Mouse (Mus musculus) brown adipose tissue, adult 24 weeks (tissue): ENCODE data around the gene Ppil1. TPM values are rescaled to one million over a fixed set of nuclear protein-coding genes. Genes with fewer than 3 reads are reported as not detected.
"Not testable (repeated sequence)": the region's sequence is repeated elsewhere in the genome, so short reads cannot be mapped to it uniquely, and the experiment has no call there.

Source experiments
- H3K27ac ChIP-seq: fragments of 200-500 bp; replicated peaks from 2 replicates; pipeline ENCODE4 v1.5.1; 2012; ENCODE audit warnings: low read depth, mild to moderate bottlenecking, low read length
- H3K4me1 ChIP-seq: fragments of 200-500 bp; 2 replicates; pipeline ENCODE4 v1.6.1; 2012; ENCODE audit warnings: low read length, mixed read lengths; ENCODE audit not compliant: control insufficient read depth, insufficient read depth, insufficient read length
- H3K4me3 ChIP-seq: fragments of 200-500 bp; 2 replicates; pipeline ENCODE4 v1.5.1; 2012; ENCODE audit warnings: low read depth, mild to moderate bottlenecking, low read length, moderate library complexity; ENCODE audit not compliant: insufficient read depth
- polyA plus RNA-seq: library from polyadenylated mRNA; stranded (reverse); fragments of >200 nt; gene quantifications from 2 replicates; pipeline ENCODE4 v1.2.4, GENCODE M21; 2012; ENCODE audit not compliant: missing spikeins, insufficient read depth, insufficient read length

Gene Ppil1
- polyA plus RNA-seq, 1 experiment = 20.9 TPM

DNA sequence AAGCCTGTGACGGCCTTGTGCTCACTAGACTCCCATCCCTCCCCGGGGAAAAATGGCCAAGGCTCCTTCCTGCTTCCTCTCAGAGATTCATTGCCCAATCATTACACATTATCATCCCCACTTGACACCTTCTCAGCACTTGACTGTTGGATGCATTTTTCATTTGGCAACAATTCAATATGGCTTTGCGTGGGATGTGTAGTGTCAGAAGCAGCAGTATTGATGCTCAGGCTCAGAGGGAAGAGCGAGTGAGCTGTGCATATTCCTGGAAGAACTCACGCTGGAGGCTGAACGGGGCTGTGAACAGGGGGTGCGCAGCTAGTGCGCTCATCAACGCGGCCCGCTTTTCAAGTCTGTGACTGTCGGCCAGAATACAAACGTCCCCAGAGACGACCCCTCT is 13.0 kb downstream of the Ppil1 start:
- not testable (repeated sequence) for H3K4me3 ChIP-seq, H3K27ac ChIP-seq
- H3K4me1 ChIP-seq = peaks cover 34% of the 10 kb centered on the region

DNA sequence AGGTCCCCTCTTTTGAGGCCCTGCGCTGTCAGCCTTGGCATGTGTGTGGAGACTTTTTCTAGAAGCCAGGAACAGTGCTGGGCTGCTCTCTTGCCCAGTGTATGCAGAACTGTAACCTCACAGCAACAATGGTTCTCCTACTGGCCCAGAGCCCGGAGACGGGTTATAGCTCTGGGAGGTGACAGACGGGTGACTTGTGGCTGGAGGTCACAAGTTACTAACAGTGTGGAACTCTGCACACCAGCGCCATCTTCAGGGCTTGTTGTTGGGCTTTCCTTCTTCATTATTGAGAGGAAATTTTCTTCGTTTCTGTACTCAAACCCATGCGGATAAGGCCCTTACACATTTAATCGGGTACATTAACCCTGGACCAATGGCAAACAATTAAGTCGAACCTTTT is 14.5 kb downstream of the Ppil1 start:
- peaks cover 31% of the 10 kb centered on the region for H3K4me1 ChIP-seq
- peak overlapping the region; percentile 50 for H3K27ac ChIP-seq
- no peak overlapping the region for H3K4me3 ChIP-seq

- H3K4me3 ChIP-seq = no peak overlapping the region
- H3K4me1 ChIP-seq = peaks cover 23% of the 10 kb centered on the region
- no peak overlapping the region; the same call in 1 of the 2 replicates for H3K27ac ChIP-seq
These were observed 16.1 kb downstream of the Ppil1 start for GRCm38 (mm10) chr17:29247881-29248280.

DNA sequence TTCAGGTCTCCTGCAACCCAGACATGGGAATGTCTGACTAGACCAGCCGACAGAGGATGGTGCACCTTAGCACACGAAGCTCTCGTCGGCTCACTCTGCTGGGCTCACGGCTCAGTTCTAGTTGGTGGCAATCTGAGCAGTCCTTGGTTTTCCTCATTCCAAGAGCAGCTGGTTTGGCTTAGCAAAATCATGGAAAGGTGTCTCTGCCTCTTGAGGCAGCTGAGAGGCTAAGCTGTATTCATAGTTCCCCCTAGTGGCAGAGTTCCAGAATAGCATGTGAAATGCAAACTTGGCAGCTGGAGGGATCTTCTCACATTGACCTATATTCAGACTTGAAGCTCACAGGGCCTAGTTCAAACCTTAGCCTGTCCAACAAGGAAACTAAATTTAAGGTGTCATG is 17.4 kb downstream of the Ppil1 start:
- no peak overlapping the region for H3K27ac ChIP-seq
- peaks cover 20% of the 10 kb centered on the region for H3K4me1 ChIP-seq
- no peak overlapping the region for H3K4me3 ChIP-seq

DNA sequence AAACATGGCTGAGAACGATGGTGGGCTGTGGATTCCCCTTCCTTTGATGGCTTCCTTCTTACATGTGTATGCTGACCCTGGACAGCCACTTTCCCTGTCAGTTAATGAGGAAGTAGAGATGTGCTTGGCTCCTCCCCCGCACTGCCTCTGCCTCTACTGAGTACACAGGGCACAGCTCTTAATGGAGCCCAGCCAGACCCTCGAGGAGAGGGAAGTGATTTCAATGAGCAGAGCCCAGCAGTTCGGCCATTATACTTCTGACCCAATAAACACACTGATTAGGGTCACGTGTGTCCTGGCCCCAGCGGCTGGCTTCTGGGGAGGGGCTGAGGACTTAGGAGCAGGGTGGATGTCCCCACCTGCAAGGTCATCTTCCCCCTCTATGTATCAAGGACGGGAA is 18.3 kb downstream of the Ppil1 start:
- H3K4me1 ChIP-seq = peaks cover 13% of the 10 kb centered on the region
- no peak overlapping the region for H3K27ac ChIP-seq
- no peak overlapping the region for H3K4me3 ChIP-seq

- Histone ChIP-seq H3K4me3 (no peak overlapping the region), H3K27ac (no peak overlapping the region), H3K4me1 (peaks cover 8% of the 10 kb centered on the region)
These were observed 19.1 kb downstream of the Ppil1 start for GRCm38 (mm10) chr17:29244912-29245311.

- H3K4me1 ChIP-seq = no peaks in the 10 kb centered on the region; the same call in 1 of the 2 replicates
- peak overlapping the region; percentile 40 for H3K4me3 ChIP-seq
- no peak overlapping the region for H3K27ac ChIP-seq
These were observed 25.5 kb downstream of the Ppil1 start for GRCm38 (mm10) chr17:29238421-29238945.

DNA sequence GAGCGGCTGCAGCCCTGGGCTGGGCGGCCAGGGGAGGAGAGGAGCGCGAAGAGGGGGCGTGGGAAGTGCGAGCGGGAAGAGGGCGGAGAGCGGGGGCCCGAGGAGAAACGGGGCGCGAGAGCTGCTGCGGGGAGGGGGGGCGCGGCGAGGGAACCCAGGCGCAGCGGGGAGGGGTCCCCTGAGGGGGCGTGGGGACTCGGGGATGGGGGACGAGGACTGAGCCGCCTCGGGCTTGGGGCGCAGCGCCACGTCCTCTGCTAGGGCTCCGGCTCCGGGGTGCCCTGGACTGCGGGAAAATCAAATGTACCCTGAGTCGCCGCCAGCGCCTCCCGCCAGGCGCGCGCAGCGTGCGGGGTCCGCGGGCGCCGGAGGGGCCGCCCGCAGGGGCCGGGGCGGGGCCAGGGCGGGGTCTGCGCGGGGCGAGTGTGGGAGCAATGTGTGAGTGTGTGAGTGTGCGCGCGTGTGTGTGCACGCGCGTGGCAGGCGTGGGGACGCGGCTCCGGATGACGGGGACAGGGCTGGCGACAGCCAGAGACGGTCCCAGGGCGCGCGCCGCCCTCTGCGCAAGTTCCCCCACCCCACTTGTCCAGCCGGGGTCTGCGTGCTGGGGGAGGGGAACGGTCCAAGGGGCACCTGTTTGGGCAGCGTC is 26.1 kb downstream of the Ppil1 start, which contains the start of gene Cpne5:
Gene Cpne5, minus strand, starts transcription at position 396 of the 649 bp plus-strand sequence.
- H3K4me1 ChIP-seq = no peaks in the 10 kb centered on the region; the same call in 1 of the 2 replicates
- peak within 1 kb of the TSS; percentile 40 for H3K4me3 ChIP-seq
- H3K27ac ChIP-seq = no peak within 1 kb of the TSS

DNA sequence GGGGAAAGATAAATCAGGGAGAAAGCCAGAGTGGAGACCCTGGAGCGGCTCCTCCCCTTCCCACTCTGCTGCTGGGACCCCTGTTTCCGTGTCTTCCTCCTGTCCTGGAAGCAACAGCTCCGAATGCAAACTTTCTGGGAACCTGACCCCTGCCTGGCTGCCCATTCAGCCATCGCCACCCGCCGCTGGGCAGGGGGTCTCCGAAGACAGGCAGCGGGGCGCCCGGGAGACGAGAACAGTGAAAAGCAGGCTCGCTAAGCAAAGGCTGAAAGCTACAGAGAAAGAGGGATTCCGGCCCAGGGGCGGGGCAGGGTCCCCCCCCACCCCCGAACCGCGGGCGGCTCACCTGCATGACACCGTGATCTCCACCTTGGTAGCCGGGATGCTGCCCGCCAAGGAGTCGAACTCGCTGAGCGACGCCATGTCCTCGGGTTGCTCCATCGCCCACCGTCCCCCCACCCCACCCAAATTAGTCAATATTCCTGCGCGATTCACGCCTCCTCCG is 26.7 kb downstream of the Ppil1 start:
- Histone ChIP-seq H3K4me3 (peak overlapping the region; percentile 25), H3K4me1 (no peaks in the 10 kb centered on the region; the same call in 1 of the 2 replicates), H3K27ac (no peak overlapping the region)

GRCm38 (mm10) chr17:29236111-29236510 is 27.9 kb downstream of the Ppil1 start:
- Histone ChIP-seq H3K27ac (no peak overlapping the region), H3K4me1 (no peaks in the 10 kb centered on the region; the same call in 1 of the 2 replicates), H3K4me3 (no peak overlapping the region)

- Histone ChIP-seq H3K27ac (no peak overlapping the region), H3K4me3 (no peak overlapping the region), H3K4me1 (no peaks in the 10 kb centered on the region)
These were observed 32.9 kb downstream of the Ppil1 start for GRCm38 (mm10) chr17:29231109-29231508.

- Histone ChIP-seq H3K4me3 (no peak overlapping the region), H3K27ac (no peak overlapping the region), H3K4me1 (no peaks in the 10 kb centered on the region)
These were observed 43.4 kb downstream of the Ppil1 start for GRCm38 (mm10) chr17:29220631-29221030.

- no peak overlapping the region for H3K4me3 ChIP-seq
- no peak overlapping the region for H3K27ac ChIP-seq
- H3K4me1 ChIP-seq = no peaks in the 10 kb centered on the region
These were observed 46.0 kb downstream of the Ppil1 start for GRCm38 (mm10) chr17:29218017-29218416.

DNA sequence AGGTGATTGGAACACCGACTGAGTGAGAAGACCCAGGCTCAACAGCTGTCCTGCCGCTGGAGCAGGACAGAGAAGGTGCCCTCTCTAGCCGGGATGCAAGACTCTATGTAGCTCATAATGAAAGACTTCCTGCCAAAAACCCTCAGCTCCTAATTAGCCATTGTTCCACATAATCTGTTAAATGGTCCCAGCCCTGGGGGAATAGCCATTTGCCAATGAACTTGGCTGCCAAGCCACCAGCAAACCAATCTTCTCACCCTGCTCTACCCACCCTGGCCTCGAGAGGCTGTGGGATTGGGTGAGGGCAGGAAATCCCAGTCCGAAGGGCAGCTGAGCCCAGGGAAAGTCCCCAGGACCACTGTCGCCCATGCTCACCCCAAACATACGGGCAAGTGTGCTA is 47.9 kb downstream of the Ppil1 start:
- no peak overlapping the region for H3K27ac ChIP-seq
- H3K4me3 ChIP-seq = no peak overlapping the region
- no peaks in the 10 kb centered on the region for H3K4me1 ChIP-seq

GRCm38 (mm10) chr17:29214655-29215054 is 49.3 kb downstream of the Ppil1 start:
- H3K4me3 ChIP-seq = no peak overlapping the region
- H3K27ac ChIP-seq = no peak overlapping the region
- H3K4me1 ChIP-seq = 0 out of 2 replicates have a peak, but pooled peaks cover 2% of the 10 kb centered on the region

DNA sequence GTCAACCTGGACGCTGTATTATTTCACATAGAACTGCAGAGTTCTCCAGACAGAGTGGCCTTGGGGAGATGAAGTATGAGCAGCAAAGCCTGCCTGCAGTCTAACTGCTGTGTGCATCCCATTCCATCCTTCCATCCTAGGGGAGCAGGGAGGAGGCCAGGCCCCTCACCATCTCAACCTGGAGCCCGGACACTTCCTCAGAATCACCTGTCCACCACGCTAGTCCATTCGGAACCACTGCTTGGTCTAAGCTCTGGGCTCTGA is 49.9 kb downstream of the Ppil1 start:
- Histone ChIP-seq H3K27ac (no peak overlapping the region), H3K4me3 (no peak overlapping the region), H3K4me1 (0 out of 2 replicates have a peak, but pooled peaks cover 2% of the 10 kb centered on the region)
